ENCODE assay signal across 22 mouse cellular contexts in genomic region chr11:51449881-51450280, GRCm38 (mm10).
DNase-seq lines count a peak whose midpoint lies in the region; ATAC-seq lines count a peak whose summit lies in the region.
"Had no signal": no experiment of that assay in that cellular context is flagged by ENCODE, and none has a peak within 500 bp of the region (broad histone marks: within the 10 kb centered on the region; RNA-seq: fewer than 3 reads in every experiment).

No protein-coding gene starts in this region.

- no peak for ATAC-seq in forebrain, embryonic 15.5 days (replicated peaks)
- no peak for ATAC-seq in erythroblast, adult 5-6 weeks (replicated peaks; ENCODE audit: low FRiP score, poor library complexity, severe bottlenecking)
- ATAC-seq: midbrain, embryonic 16.5 days had no signal

- intact Hi-C loops in left cerebral cortex, postnatal 14 days (cut with DNase I) = loop anchor here (5.0 kb wide), 2 partner anchors 123 to 158 kb away; no protein-coding TSS in a partner anchor
- intact Hi-C loops in left cerebral cortex, postnatal 4 days (cut with DNase I) = no loop called here

- WGBS in forebrain, embryonic 15.5 days = 61% methylated on average over 7 of the region's 7 CpGs
- 88% methylated on average over 7 of the region's 7 CpGs for WGBS in forebrain, embryonic 10.5 days
- WGBS in embryonic facial prominence, embryonic 10.5 days = 88% methylated on average over 7 of the region's 7 CpGs

- H3K9me3 ChIP-seq in forebrain, embryonic 15.5 days = no peaks in the 10 kb centered on the region
- no peaks in the 10 kb centered on the region for H3K9me3 ChIP-seq in forebrain, embryonic 10.5 days
- no peaks in the 10 kb centered on the region for H3K9me3 ChIP-seq in embryonic facial prominence, embryonic 10.5 days
- H3K9me3 ChIP-seq: hindbrain, embryonic 10.5 days; megakaryocyte, embryonic 14.5 days; stomach, embryonic 15.5 days had no signal

- 0 out of 2 replicates have a peak, but pooled peaks cover 2% of the 10 kb centered on the region for H3K4me1 ChIP-seq in forebrain, embryonic 15.5 days
- H3K4me1 ChIP-seq in forebrain, embryonic 10.5 days = peaks cover 31% of the 10 kb centered on the region
- peaks cover 54% of the 10 kb centered on the region for H3K4me1 ChIP-seq in embryonic facial prominence, embryonic 10.5 days

- DNase-seq in forebrain, embryonic 10.5 days (ENCODE audit: extremely low spot score, low spot score) = no peak
- DNase-seq in left cerebral cortex, postnatal 14 days (ENCODE audit: low spot score in 2 of 2) = peak; percentile 29 to 76
- DNase-seq in left cerebral cortex, postnatal 4 days = no peak
- DNase-seq in embryonic facial prominence, embryonic 10.5 days (ENCODE audit: low spot score) = no peak
- peak; percentile 45 to 78 for DNase-seq in right cerebral cortex, postnatal 10 days (ENCODE audit: low spot score in 2 of 2)
- DNase-seq in heart, adult 11 months = no peak
- DNase-seq: adrenal gland, postnatal 36 days; cerebellum, adult 8-10 months; gastrocnemius, postnatal 36 days; kidney, adult 18-20 months; lung, adult 18-20 months; lung, postnatal 14 days; thymus, adult 2 months had no signal

- no peaks in the 10 kb centered on the region for H3K27me3 ChIP-seq in forebrain, embryonic 15.5 days
- no peaks in the 10 kb centered on the region for H3K27me3 ChIP-seq in forebrain, embryonic 10.5 days (ENCODE audit: poor library complexity, severe bottlenecking)
- no peaks in the 10 kb centered on the region for H3K27me3 ChIP-seq in embryonic facial prominence, embryonic 10.5 days (replicated peaks; ENCODE audit: low read depth, poor library complexity, severe bottlenecking)
- H3K27me3 ChIP-seq: megakaryocyte, embryonic 14.5 days; stomach, embryonic 15.5 days had no signal

- no peaks in the 10 kb centered on the region for H3K36me3 ChIP-seq in forebrain, embryonic 15.5 days
- H3K36me3 ChIP-seq in forebrain, embryonic 10.5 days (replicated peaks) = no peaks in the 10 kb centered on the region
- H3K36me3 ChIP-seq in embryonic facial prominence, embryonic 10.5 days (replicated peaks) = no peaks in the 10 kb centered on the region
- H3K36me3 ChIP-seq: hindbrain, embryonic 10.5 days; stomach, embryonic 15.5 days had no signal

- no peak overlapping the region for H3K4me2 ChIP-seq in forebrain, embryonic 15.5 days (replicated peaks)
- H3K4me2 ChIP-seq: liver, embryonic 11.5 days; stomach, embryonic 15.5 days had no signal

- H3K4me3 ChIP-seq in forebrain, embryonic 15.5 days = no peak overlapping the region
- no peak overlapping the region for H3K4me3 ChIP-seq in forebrain, embryonic 10.5 days
- no peak overlapping the region for H3K4me3 ChIP-seq in embryonic facial prominence, embryonic 10.5 days
- H3K4me3 ChIP-seq: erythroblast, embryonic 14.5 days; hindbrain, embryonic 10.5 days; megakaryocyte, embryonic 14.5 days; stomach, embryonic 15.5 days had no signal

- no peak overlapping the region for H3K9ac ChIP-seq in forebrain, embryonic 15.5 days (replicated peaks)
- H3K9ac ChIP-seq: stomach, embryonic 15.5 days had no signal

- peak overlapping the region; percentile 35; the same call in 1 of the 2 replicates for H3K27ac ChIP-seq in forebrain, embryonic 15.5 days (replicated peaks)
- no peak overlapping the region for H3K27ac ChIP-seq in forebrain, embryonic 10.5 days
- H3K27ac ChIP-seq in embryonic facial prominence, embryonic 10.5 days (replicated peaks) = peak overlapping the region; percentile 25; the same call in 1 of the 2 replicates
- H3K27ac ChIP-seq: kidney, postnatal 0 days; stomach, embryonic 15.5 days had no signal

Comparison
In these comparisons a context has a peak if more than half of its experiments do, and no peak if none do; other contexts are left out.
1. DNase-seq: peak in left cerebral cortex, postnatal 14 days (2 of 2) and right cerebral cortex, postnatal 10 days (2 of 2); none in forebrain, embryonic 10.5 days (single experiment), left cerebral cortex, postnatal 4 days (single experiment), embryonic facial prominence, embryonic 10.5 days (single experiment) and heart, adult 11 months (single experiment).